Mouse (Mus musculus) embryonic fibroblast, embryonic 13.5 days (primary cell): ENCODE measurements around the gene Tm9sf4.

Experiments
- CTCF ChIP-seq: IDR thresholded peaks from 2 replicates; pipeline ENCODE4 v1.5.1; 2011; ENCODE audit warnings: mild to moderate bottlenecking, control low read depth, low read length, moderate library complexity, borderline replicate concordance; ENCODE audit not compliant: insufficient read depth
- POLR2A ChIP-seq: IDR thresholded peaks from 2 replicates; pipeline ENCODE4 v1.6.1; 2011; ENCODE audit warnings: low read depth, mild to moderate bottlenecking, control low read depth, low read length, moderate library complexity

- TF ChIP-seq POLR2A (no peak), CTCF (no peak)
Measured at GRCm38 (mm10) chr2:153186176-153186591, 25.1 kb downstream of the Tm9sf4 start.
